Comparison of ENCODE assay signal across 12 mouse cellular contexts in genomic region chr3:22947181-22947580, GRCm38 (mm10).
"Had no signal": no experiment of that assay in that cellular context is flagged by ENCODE, and none has a peak within 500 bp of the region (broad histone marks: within the 10 kb centered on the region; RNA-seq: fewer than 3 reads in every experiment).

No protein-coding gene starts in this region.

- DNase-seq: retina, postnatal 1 day; right cerebral cortex, adult 18-20 months; right cerebral cortex, postnatal 14 days; right cerebral cortex, postnatal 25 days; right cerebral cortex, postnatal 4 days; spleen, adult 18-20 months; thymus, adult 18-20 months; thymus, adult 2 months; thymus, postnatal 14 days; thymus, postnatal 25 days; thymus, postnatal 36 days; thymus, postnatal 4 days had no signal
